Mouse (Mus musculus): ENCODE measurements around the gene Heg1.

Gene Heg1

DNA sequence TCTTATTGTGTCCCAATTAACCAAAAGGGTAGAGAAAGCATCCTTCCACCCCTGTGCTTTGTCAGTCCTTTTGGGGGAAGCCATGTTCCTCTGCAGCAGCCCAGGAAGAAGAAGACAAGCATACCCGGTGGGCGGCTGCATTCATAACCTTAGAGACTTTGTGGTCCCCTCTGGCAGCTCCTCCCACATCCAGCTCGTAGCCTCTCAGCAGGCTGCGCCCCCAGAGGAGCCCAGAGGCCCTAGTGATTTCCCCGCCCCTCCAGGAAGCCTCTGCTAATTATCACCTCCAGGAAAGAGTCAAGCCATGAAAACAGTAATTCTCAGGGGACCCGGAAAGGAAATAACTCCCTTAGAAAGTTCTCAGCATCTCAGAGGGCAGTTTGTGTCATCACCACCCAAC lies 21.1 kb downstream of the Heg1 start:
- no peak for DNase-seq (ENCODE audit: low read depth, low spot score)

DNA sequence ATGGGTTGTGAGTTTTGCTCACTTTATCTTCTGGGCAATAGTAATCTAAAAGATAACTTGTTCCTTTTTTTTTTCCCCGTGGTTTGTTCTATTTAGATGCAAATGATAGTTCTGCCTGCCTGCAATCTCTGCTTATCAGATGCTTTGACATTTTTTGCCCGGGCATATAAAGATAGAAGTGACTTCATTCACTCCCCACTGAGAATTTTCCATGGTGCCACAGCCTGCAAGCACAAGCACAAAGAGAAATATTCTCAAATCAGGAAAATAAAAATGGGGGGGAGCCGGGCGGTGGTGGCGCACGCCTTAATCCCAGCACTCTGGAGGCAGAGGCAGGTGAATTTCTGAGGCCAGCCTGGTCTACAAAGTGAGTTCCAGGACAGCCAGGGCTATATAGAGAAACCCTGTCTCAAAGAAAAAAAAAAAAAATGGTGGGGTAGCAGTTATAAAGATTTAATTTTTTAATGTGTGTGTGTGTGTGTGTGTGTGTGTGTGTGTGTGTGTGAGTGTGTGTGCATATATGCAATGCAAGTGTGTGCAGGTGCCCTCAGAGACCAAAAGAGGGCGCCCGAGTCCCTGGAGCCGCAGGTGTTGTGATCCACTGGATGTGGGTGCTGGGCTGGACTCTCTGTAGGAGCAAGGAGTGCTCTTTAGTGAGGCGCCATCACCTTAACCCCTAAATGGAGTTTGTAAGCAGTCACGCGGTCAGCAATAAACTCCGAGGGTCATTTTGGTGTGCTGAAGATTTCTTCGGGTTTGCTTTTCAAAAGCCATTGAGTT lies 22.1 kb downstream of the Heg1 start:
- no peak for DNase-seq (ENCODE audit: low read depth, low spot score)

DNA sequence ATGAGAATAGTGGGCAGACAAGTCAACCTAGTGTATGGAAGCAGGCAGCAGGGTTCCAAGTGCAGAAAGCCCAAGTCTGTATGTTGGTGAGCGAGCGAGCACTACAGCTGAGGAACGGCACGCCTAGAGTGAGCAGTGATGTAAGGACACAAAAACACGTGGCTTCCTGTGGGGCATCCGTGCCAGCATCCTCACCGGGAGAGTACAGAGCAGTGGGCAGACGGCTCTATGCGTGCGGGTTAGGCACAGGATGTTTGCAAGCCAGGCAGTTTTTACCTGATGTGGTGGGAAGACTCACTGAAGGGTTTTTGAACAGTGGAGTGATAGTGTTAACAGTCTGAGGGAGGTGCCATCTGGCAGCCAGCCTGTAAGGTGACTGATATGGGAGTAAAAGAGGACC lies 23.9 kb downstream of the Heg1 start:
- DNase-seq (ENCODE audit: low read depth, low spot score) = no peak

- no peak for DNase-seq (ENCODE audit: low read depth, low spot score)
Measured at GRCm38 (mm10) chr16:33708585-33709397, 24.6 kb downstream of the Heg1 start.

DNA sequence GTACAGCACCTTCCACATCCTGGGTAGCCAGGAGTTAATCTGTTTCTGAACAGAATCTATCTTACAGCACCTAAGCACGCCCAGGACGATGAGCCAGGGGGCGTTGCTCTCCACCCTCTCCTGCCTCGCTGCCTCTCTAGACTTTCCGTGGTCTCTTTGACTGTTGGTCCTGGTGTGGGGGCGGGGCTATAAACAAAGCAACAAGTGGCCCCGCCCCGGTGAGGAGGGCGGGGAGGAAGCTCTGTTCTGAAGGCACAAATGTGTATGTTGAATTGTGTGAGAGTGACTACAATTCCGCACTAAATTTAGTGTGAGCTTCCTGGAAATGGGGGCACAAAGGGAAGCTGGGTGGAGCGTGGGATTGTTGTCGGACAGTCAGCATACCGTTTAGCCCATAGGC lies 30.1 kb downstream of the Heg1 start:
- no peak for DNase-seq (ENCODE audit: low read depth, low spot score)

- no peak for DNase-seq (ENCODE audit: low read depth, low spot score)
Measured at GRCm38 (mm10) chr16:33723241-33723640, 39.1 kb downstream of the Heg1 start.

GRCm38 (mm10) chr16:33723983-33724382 lies 39.8 kb downstream of the Heg1 start:
- no peak for DNase-seq (ENCODE audit: low read depth, low spot score)

- no peak for DNase-seq (ENCODE audit: low read depth, low spot score)
Measured at GRCm38 (mm10) chr16:33726261-33726660, 42.1 kb downstream of the Heg1 start.

- no peak for DNase-seq (ENCODE audit: low read depth, low spot score)
Measured at GRCm38 (mm10) chr16:33726892-33727291, 42.7 kb downstream of the Heg1 start.

- no peak for DNase-seq (ENCODE audit: low read depth, low spot score)
Measured at GRCm38 (mm10) chr16:33728427-33728826, 44.3 kb downstream of the Heg1 start.

DNA sequence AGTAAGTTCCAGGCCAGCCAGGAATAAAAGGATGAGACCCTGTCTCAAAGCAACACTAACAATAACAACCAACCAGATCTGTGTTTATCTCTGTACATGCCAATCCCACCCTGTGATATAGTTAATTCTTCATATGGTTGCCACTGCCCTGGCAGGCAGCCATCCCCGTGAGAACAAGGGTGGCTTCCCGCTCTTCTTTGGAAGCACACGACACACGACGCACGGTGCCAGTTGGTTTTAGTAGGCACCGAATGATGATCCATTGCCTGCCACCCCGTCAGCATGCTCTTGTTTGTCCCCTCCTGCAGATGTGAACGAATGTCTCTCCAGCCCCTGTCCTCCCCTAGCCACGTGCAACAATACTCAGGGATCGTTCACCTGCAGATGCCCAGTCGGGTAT lies 47.1 kb downstream of the Heg1 start:
- no peak for DNase-seq (ENCODE audit: low read depth, low spot score)

DNA sequence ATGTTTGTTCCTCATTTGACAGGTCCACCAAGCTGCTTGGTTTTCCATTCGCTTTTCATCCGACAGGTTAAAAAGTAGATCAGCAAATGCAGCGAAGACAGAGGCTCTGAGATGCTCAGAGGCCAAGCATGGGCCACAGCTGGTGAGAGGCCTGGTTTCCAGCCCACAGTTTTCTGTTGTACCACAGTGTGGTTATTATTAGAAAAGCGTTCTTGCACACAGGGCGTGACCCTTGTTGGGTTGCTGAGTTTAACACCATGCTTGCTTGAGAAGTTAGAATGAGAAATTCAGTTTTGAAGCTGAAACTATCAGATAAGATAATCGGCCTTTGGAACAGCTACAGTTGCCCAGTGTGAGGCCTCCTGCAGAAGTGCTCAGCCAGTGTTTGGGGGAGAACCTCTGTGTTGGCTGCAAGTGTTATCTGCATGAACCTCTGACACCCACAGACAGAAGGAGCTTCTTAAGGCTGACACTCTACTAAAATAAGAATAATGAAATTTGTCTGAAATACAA lies 48.1 kb downstream of the Heg1 start:
- DNase-seq (ENCODE audit: low read depth, low spot score) = no peak

- no peak for DNase-seq (ENCODE audit: low read depth, low spot score)
Measured at GRCm38 (mm10) chr16:33732846-33733580, 48.8 kb downstream of the Heg1 start.

DNA sequence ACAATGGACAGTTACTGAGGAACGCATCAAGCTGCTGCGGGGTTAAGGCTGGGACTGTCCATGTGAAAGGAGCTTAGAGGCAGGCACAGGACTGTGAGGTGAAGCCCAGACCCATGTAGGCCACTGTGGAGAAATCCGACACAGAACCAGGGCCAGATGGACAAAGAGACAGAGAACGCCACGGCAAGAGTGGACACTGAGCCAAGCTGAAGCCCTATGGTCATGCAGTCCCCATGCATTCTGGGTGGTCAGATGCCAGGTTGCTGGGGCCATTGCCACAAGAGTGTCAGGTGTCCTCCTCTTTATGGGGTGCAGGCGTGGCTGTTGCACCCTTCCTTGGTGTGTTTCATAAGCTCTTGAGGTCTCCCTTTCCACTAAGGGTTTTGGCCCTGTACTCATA lies 49.7 kb downstream of the Heg1 start:
- no peak for DNase-seq (ENCODE audit: low read depth, low spot score)

DNA sequence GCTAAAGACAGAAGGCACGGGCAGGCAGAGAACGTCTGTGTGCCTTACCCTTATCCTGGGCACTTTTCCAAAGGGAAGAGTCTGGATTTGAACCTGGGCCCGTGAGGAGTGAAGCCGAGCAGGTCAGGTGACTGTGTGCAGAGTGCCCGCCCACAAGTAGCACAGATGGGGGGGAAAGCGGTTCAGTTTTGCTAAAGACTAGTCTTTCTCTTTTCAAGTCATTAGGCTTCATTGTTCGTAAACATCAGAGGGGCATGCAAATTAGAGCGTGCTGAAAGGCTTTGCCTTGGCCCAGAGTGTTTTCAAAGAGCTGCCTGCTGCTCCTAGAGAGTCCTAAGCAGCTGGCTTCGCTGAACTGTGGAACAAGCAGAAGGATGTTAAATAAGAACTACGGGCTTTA lies 50.4 kb downstream of the Heg1 start:
- DNase-seq (ENCODE audit: low read depth, low spot score) = no peak

- DNase-seq (ENCODE audit: low read depth, low spot score) = no peak
Measured at GRCm38 (mm10) chr16:33735238-33735637, 51.1 kb downstream of the Heg1 start.

- no peak for DNase-seq (ENCODE audit: low read depth, low spot score)
Measured at GRCm38 (mm10) chr16:33735791-33736190, 51.6 kb downstream of the Heg1 start.

GRCm38 (mm10) chr16:33736746-33737145 lies 52.6 kb downstream of the Heg1 start:
- no peak for DNase-seq (ENCODE audit: low read depth, low spot score)

GRCm38 (mm10) chr16:33738949-33739719 lies 55.0 kb downstream of the Heg1 start:
- peak; percentile 59 for DNase-seq (ENCODE audit: low read depth, low spot score)

GRCm38 (mm10) chr16:33739802-33740201 lies 55.6 kb downstream of the Heg1 start:
- DNase-seq (ENCODE audit: low read depth, low spot score) = peak; percentile 58

DNA sequence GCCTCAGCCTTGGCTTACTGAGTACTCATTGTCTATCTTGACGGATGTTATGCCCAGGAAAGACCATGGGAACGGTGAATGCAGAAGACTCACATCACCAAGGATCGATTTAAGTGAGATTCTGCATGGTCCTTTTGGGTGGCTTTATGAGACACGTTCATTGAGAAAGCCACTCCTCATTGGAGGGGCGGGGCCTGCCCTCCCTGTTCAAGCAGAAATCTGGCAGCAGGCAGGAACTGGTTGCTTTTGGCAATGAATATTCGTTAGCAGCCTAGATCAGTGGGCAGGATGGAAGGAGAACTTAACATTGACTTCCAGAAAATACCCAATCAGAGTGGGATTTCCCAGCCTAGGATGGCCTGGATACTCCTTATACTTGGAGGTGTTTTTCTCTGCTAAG lies 56.2 kb downstream of the Heg1 start:
- DNase-seq (ENCODE audit: low read depth, low spot score) = no peak

Data from skeletal muscle tissue, adult 2 months (tissue).